Mouse (Mus musculus) hindbrain, embryonic 12.5 days (tissue): ENCODE measurements at regions not wholly inside any gene's neighbourhood (a gene's known extent, or its start where the extent isn't known, plus 50 kb on each side); places are given as distances from the start of the nearest gene placed in this dataset.

Experiments
- ATAC-seq: fragments of 200-750 bp; cut with Nextera tagmentation; 2 replicates; pipeline ENCODE4 v1.8.0; 2017; ENCODE audit warnings: moderate TSS enrichment; ENCODE audit not compliant: low FRiP score
- H3K27ac ChIP-seq: fragments of 300-500 bp; sonication (generic); 2 replicates; pipeline ENCODE4 v1.5.1; 2016; ENCODE audit warnings: mild to moderate bottlenecking
- H3K27me3 ChIP-seq: fragments of 300-500 bp; sonication (generic); 2 replicates; pipeline ENCODE4 v1.6.1; 2016; ENCODE audit warnings: mild to moderate bottlenecking
- H3K36me3 ChIP-seq: fragments of 300-500 bp; sonication (generic); 2 replicates; pipeline ENCODE4 v1.6.1; 2016; ENCODE audit warnings: mild to moderate bottlenecking
- H3K4me1 ChIP-seq: fragments of 300-500 bp; sonication (generic); 2 replicates; pipeline ENCODE4 v1.6.1; 2016
- H3K4me2 ChIP-seq: fragments of 300-500 bp; sonication (generic); replicated peaks from 2 replicates; pipeline ENCODE4 v1.6.1; 2016; ENCODE audit warnings: mild to moderate bottlenecking
- H3K4me3 ChIP-seq: fragments of 300-500 bp; sonication (generic); 2 replicates; pipeline ENCODE4 v1.5.1; 2016; ENCODE audit warnings: mild to moderate bottlenecking
- H3K9ac ChIP-seq: fragments of 300-500 bp; sonication (generic); 2 replicates; pipeline ENCODE4 v1.6.1; 2016; ENCODE audit warnings: mild to moderate bottlenecking, moderate library complexity
- H3K9me3 ChIP-seq: fragments of 300-500 bp; sonication (generic); replicated peaks from 2 replicates; pipeline ENCODE4 v1.6.1; 2016; ENCODE audit warnings: mild to moderate bottlenecking
- WGBS: fragments of 180-500 bp; shearing (Covaris S2); methylation state at CpG from one replicate; pipeline ENCODE4 v1.1.7; 2016; 5-methylcytosine and 5-hydroxymethylcytosine counted together

DNA sequence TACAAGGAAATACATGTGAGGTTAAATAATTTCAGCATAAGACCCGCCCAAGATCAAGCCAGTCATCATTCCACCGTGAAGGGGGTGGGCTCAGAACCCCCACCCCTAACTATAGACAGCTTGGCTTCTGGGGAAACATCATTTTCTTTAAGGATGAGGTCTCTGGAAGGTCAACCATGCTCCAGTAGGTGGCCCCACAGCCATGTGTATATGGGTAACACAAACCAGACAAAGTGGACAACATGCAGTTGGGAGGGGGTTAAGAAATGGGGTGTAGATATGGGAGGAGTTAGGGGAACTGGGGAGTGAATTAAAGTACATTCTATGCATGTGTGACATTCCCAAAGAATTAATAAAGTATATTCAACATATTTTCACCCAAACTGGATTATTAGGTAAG lies 600.4 kb downstream of the Gm19410 start:
- Histone ChIP-seq H3K27me3 (no peaks in the 10 kb centered on the region), H3K36me3 (no peaks in the 10 kb centered on the region), H3K9ac (no peak overlapping the region), H3K4me2 (no peak overlapping the region), H3K4me1 (no peaks in the 10 kb centered on the region), H3K27ac (no peak overlapping the region), H3K9me3 (no peaks in the 10 kb centered on the region), H3K4me3 (no peak overlapping the region)
- ATAC-seq: no peak
- WGBS: 67% methylated on average over 2 of the region's 2 CpGs

DNA sequence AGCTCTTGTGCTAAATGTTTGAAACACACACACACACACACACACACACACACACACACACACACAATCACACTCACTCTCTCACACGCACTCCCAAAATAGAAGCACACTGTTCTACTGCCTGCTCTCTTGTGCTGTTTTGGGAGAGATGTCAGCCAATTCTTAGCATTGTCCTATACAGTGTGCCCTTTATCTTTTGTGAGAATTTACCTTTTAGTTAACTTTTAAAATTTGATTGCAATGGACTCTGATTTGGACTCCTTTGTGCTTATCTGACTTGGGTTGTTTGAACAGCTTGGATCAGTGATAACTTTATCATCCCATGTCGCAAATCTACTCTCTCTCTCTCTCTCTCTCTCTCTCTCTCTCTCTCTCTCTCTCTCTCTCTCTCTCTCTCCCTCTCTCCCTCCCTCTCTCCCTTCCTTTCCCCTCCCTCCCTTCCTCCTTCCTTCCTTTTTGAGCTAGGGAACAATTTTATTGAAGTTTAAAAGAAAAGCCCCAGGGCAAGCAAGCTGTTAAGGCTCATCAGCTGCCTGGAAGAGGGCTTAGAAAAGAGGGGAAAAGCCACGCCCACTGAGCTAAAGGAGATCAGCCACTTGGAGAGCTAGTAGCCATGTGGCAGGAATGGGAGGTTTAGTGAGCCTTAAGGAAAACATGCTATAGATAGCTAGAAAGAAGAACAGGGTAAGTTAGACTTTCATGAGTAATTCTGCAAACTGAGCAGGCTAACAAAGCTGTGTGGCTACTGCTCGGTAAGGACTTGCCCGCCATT lies 611.2 kb downstream of the Gm19410 start:
- H3K27me3 ChIP-seq: no peaks in the 10 kb centered on the region
- H3K9ac ChIP-seq: no peak overlapping the region
- H3K36me3 ChIP-seq: no peaks in the 10 kb centered on the region
- H3K4me2 ChIP-seq: no peak overlapping the region
- no peak overlapping the region for H3K4me3 ChIP-seq
- no peak overlapping the region for H3K27ac ChIP-seq
- WGBS: 78% methylated on average over 5 of the region's 5 CpGs
- no peaks in the 10 kb centered on the region for H3K9me3 ChIP-seq
- H3K4me1 ChIP-seq: no peaks in the 10 kb centered on the region
- no peak for ATAC-seq

DNA sequence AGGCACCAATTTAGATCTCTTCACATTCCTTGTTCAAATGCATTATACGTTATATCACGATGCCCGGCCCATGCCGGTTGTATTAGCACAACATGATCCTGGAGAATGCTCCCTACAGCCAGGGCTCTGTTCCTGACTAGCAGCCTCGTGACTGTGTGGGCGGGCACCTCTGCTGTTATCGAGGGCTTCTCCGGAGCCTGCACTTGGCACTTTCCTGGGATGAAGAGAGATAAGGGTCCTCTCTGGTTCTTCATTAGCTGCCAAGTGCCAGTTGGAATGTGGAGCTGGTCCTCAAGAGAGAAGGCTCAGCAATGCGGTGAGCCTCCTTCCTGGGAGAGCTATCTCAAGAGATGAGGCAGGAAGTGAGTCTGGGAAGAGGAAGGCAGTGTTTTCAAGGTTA lies 598.9 kb upstream of the AI429214 start:
- no peaks in the 10 kb centered on the region for H3K9me3 ChIP-seq
- ATAC-seq: no peak
- H3K4me3 ChIP-seq: no peak overlapping the region
- 88% methylated on average over 9 of the region's 9 CpGs for WGBS
- no peaks in the 10 kb centered on the region for H3K4me1 ChIP-seq
- H3K27ac ChIP-seq: no peak overlapping the region
- no peaks in the 10 kb centered on the region for H3K27me3 ChIP-seq
- no peak overlapping the region for H3K4me2 ChIP-seq
- no peaks in the 10 kb centered on the region for H3K36me3 ChIP-seq
- no peak overlapping the region for H3K9ac ChIP-seq

DNA sequence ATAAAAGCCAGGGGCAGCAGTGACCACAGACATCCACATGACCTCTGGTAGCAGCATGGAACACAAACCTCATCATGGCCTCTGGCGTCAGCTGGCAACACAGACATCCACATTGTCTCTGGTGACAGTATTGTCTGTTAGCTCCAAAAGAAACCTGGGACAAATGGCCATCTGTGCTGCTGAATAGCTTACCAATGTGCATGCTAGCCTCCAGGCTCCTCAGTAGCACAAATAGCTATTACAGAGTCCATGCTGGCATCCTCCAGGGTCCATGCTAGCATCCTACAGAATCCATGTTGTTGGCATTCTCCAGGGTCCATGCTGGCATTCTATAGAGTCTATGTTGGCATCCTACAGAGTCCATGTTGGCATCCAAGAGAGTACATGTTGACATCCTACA lies 596.9 kb upstream of the AI429214 start:
- Histone ChIP-seq H3K27me3 (no peaks in the 10 kb centered on the region), H3K9me3 (no peaks in the 10 kb centered on the region), H3K4me3 (no peak overlapping the region), H3K4me1 (no peaks in the 10 kb centered on the region), H3K9ac (no peak overlapping the region), H3K4me2 (no peak overlapping the region), H3K36me3 (no peaks in the 10 kb centered on the region), H3K27ac (no peak overlapping the region)
- WGBS: 75% methylated on average over 1 of the region's 1 CpGs
- no peak for ATAC-seq

DNA sequence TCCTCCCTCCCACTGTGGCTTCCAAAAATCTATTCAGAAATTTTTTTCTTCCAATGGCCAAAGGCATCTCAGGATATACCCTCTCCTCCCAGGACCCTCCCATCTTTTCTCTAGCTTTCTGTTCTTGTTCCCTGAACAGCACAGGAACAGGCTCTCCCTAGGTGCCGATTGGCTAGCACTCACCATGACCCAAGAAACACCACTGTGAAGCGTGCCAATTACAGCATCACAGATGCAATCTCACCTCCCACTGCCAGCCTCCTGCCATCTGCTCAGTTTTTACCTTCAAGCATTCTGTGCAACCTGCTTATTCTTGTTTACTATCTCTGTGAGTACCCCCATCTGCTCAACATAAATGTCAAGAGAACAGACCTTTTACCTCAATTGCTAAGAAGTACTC lies 586.7 kb upstream of the AI429214 start:
- no peak overlapping the region for H3K4me3 ChIP-seq
- no peaks in the 10 kb centered on the region for H3K36me3 ChIP-seq
- H3K27me3 ChIP-seq: no peaks in the 10 kb centered on the region
- WGBS: 77% methylated on average over 2 of the region's 2 CpGs
- H3K27ac ChIP-seq: no peak overlapping the region
- H3K9ac ChIP-seq: no peak overlapping the region
- ATAC-seq: no peak
- H3K4me2 ChIP-seq: no peak overlapping the region
- no peaks in the 10 kb centered on the region for H3K9me3 ChIP-seq
- no peaks in the 10 kb centered on the region for H3K4me1 ChIP-seq
